Mouse (Mus musculus) midbrain, embryonic 13.5 days (tissue): ENCODE data around the gene Nisch. TPM values are rescaled to one million over a fixed set of nuclear protein-coding genes. Genes with fewer than 3 reads are reported as not detected.

Source experiments
- polyA plus RNA-seq: library from polyadenylated mRNA; unstranded; fragments of >200 nt; fragmentation: Nextera tagmentation; extraction: Ambion mirVana; gene quantifications from 2 replicates; pipeline ENCODE4 v1.2.1, GENCODE M21; 2015

Nisch gene
- polyA plus RNA-seq, 1 experiment from 2014 or later = 385 TPM

Other genes with a start within 250 kb of the Nisch start
- gene Glt8d1, start 215.5 kb downstream of the Nisch start, polyA plus RNA-seq = 58.5 and 60.1 TPM in 2 replicates
- gene Spcs1, start 215.3 kb downstream of the Nisch start, polyA plus RNA-seq = 293 and 296 TPM in 2 replicates
- gene Pbrm1, start 197.8 kb downstream of the Nisch start, polyA plus RNA-seq = 175 and 181 TPM in 2 replicates
- gene Gnl3, start 197.8 kb downstream of the Nisch start, polyA plus RNA-seq = 54.6 and 57.1 TPM in 2 replicates
- 75.8 and 78.8 TPM in 2 replicates for gene Smim4, start 88.0 kb downstream of the Nisch start, polyA plus RNA-seq
- 280 and 317 TPM in 2 replicates for gene Nt5dc2, start 85.9 kb downstream of the Nisch start, polyA plus RNA-seq
- 19.8 and 23.2 TPM in 2 replicates for gene Stab1, start 48.3 kb downstream of the Nisch start, polyA plus RNA-seq
- gene Tnnc1, start 8.6 kb downstream of the Nisch start, polyA plus RNA-seq = 1.1 and 1.9 TPM in 2 replicates
- gene Sema3g, start 914 bp upstream of the Nisch start, polyA plus RNA-seq = 0.76 and 0.83 TPM in 2 replicates
- 12.7 and 13.2 TPM in 2 replicates for gene Phf7, start 34.4 kb upstream of the Nisch start, polyA plus RNA-seq
- gene Bap1, start 34.5 kb upstream of the Nisch start, polyA plus RNA-seq = 127 and 133 TPM in 2 replicates
- gene Dnah1, start 107.0 kb upstream of the Nisch start, polyA plus RNA-seq = 5.0 and 5.3 TPM in 2 replicates
- 66.3 and 69.7 TPM in 2 replicates for gene Capn7, start 119.7 kb upstream of the Nisch start, polyA plus RNA-seq
- gene Sh3bp5, start 219.1 kb upstream of the Nisch start, polyA plus RNA-seq = 111 and 116 TPM in 2 replicates